Mouse (Mus musculus) lung, postnatal 10 days (tissue): Measurements from ENCODE around the gene Capn8.
"Not testable (repeated sequence)": the region's sequence is repeated elsewhere in the genome, so short reads cannot be mapped to it uniquely, and the experiment has no call there.

ENCODE experiments used
- DNase-seq: peaks from one replicate; pipeline ENCODE4 v3.0.0; 2021

The Capn8 gene

GRCm38 (mm10) chr1:182620470-182620869, 55.7 kb downstream of the Capn8 start:
- DNase-seq: no peak

GRCm38 (mm10) chr1:182621256-182621655, 56.4 kb downstream of the Capn8 start:
- DNase-seq: no peak

GRCm38 (mm10) chr1:182626197-182626596, 61.4 kb downstream of the Capn8 start:
- DNase-seq: no peak

GRCm38 (mm10) chr1:182629228-182629627, 64.4 kb downstream of the Capn8 start:
- no peak for DNase-seq

- DNase-seq: no peak
Measured at GRCm38 (mm10) chr1:182633712-182634294, 69.0 kb downstream of the Capn8 start.

GRCm38 (mm10) chr1:182639016-182639415, 74.2 kb downstream of the Capn8 start:
- DNase-seq: no peak

- DNase-seq: no peak
Measured at GRCm38 (mm10) chr1:182639456-182639855, 74.6 kb downstream of the Capn8 start.

- no peak for DNase-seq
Measured at GRCm38 (mm10) chr1:182640094-182640493, 75.3 kb downstream of the Capn8 start.

- no peak for DNase-seq
Measured at GRCm38 (mm10) chr1:182642779-182643178, 78.0 kb downstream of the Capn8 start.

- not testable (repeated sequence) for DNase-seq
Measured at GRCm38 (mm10) chr1:182644418-182644817, 79.6 kb downstream of the Capn8 start.

- DNase-seq: no peak
Measured at GRCm38 (mm10) chr1:182645211-182645668, 80.4 kb downstream of the Capn8 start.

- no peak for DNase-seq
Measured at GRCm38 (mm10) chr1:182646796-182647195, 82.0 kb downstream of the Capn8 start.

GRCm38 (mm10) chr1:182657760-182658159, 93.0 kb downstream of the Capn8 start:
- peak; percentile 83 for DNase-seq

- DNase-seq: no peak
Measured at GRCm38 (mm10) chr1:182660365-182660764, 95.6 kb downstream of the Capn8 start.

GRCm38 (mm10) chr1:182663671-182664070, 98.9 kb downstream of the Capn8 start:
- DNase-seq: peak; percentile 62

GRCm38 (mm10) chr1:182664841-182665240, 100.0 kb downstream of the Capn8 start:
- DNase-seq: no peak

- no peak for DNase-seq
Measured at GRCm38 (mm10) chr1:182667281-182667680, 102.5 kb downstream of the Capn8 start.

GRCm38 (mm10) chr1:182669741-182670140, 104.9 kb downstream of the Capn8 start:
- DNase-seq: peak; percentile 24

- DNase-seq: peak; percentile 61
Measured at GRCm38 (mm10) chr1:182670563-182671342, 105.9 kb downstream of the Capn8 start.

- no peak for DNase-seq
Measured at GRCm38 (mm10) chr1:182671343-182671624, 106.5 kb downstream of the Capn8 start.

- peak; percentile 44 for DNase-seq
Measured at GRCm38 (mm10) chr1:182675346-182675745, 110.5 kb downstream of the Capn8 start.

GRCm38 (mm10) chr1:182678151-182678550, 113.3 kb downstream of the Capn8 start:
- no peak for DNase-seq

GRCm38 (mm10) chr1:182679169-182679568, 114.4 kb downstream of the Capn8 start:
- DNase-seq: no peak

- peak; percentile 59 for DNase-seq
Measured at GRCm38 (mm10) chr1:182679582-182679981, 114.8 kb downstream of the Capn8 start.
